ENCODE assay signal across 8 mouse cellular contexts in genomic region chr11:20829056-20829686, GRCm38 (mm10). TPM values are rescaled to one million over a fixed set of nuclear protein-coding genes. Genes with fewer than 3 reads are reported as not detected.
A peak's percentile ranks its signal among the peaks of the same experiment; 100 is the strongest.
DNase-seq lines count a peak whose midpoint lies in the region; ATAC-seq and TF ChIP-seq lines count a peak whose summit lies in the region.

No protein-coding gene starts in this region.

- peak overlapping the region; percentile 96; the same call in 1 of the 2 replicates for H3K27ac ChIP-seq in heart, adult 2 months
- no peak overlapping the region for H3K27ac ChIP-seq in embryonic facial prominence, embryonic 10.5 days (replicated peaks)

- no peaks in the 10 kb centered on the region for H3K79me2 ChIP-seq in heart, adult 2 months (replicated peaks; ENCODE audit: control insufficient read depth, insufficient read depth, low read length)

- no peak for TF ChIP-seq EP300 in heart, adult 2 months (IDR thresholded peaks at IDR 0.05; ENCODE audit: insufficient read depth, low read depth, low read length)

- 69% methylated on average over 9 of the region's 9 CpGs for WGBS in heart, adult 2 months
- WGBS in embryonic facial prominence, embryonic 10.5 days = 69% methylated on average over 9 of the region's 9 CpGs

- no peaks in the 10 kb centered on the region for H3K27me3 ChIP-seq in heart, adult 2 months (ENCODE audit: control insufficient read depth, insufficient read depth, low read length)
- peaks cover 27% of the 10 kb centered on the region for H3K27me3 ChIP-seq in embryonic facial prominence, embryonic 10.5 days (replicated peaks; ENCODE audit: low read depth, poor library complexity, severe bottlenecking)

- H3K4me3 ChIP-seq in heart, adult 2 months = peak overlapping the region; percentile 87; the same call in 1 of the 2 replicates
- peak overlapping the region; percentile 95 for H3K4me3 ChIP-seq in embryonic facial prominence, embryonic 10.5 days

- intact Hi-C loops in heart, adult 2 months (cut with DNase I) = no loop called here
- intact Hi-C loops in heart, postnatal 14 days (cut with DNase I) = no loop called here

- no peaks in the 10 kb centered on the region for H3K9me3 ChIP-seq in embryonic facial prominence, embryonic 10.5 days

- H3K4me1 ChIP-seq in heart, adult 2 months (ENCODE audit: control insufficient read depth, insufficient read depth, low read length) = peaks cover 6% of the 10 kb centered on the region
- H3K4me1 ChIP-seq in embryonic facial prominence, embryonic 10.5 days = peaks cover 34% of the 10 kb centered on the region

- TF ChIP-seq POLR2A in heart, adult 2 months (IDR thresholded peaks at IDR 0.05; ENCODE audit: insufficient read depth, low read depth, low read length) = no peak

- no peak overlapping the region for H3K9ac ChIP-seq in heart, adult 2 months (ENCODE audit: low read depth, low read length)

- TF ChIP-seq CTCF in heart, adult 2 months (IDR thresholded peaks at IDR 0.05) = no peak

- DNase-seq in heart, adult 2 months = no peak
- DNase-seq in heart, postnatal 14 days = no peak
- no peak for DNase-seq in embryonic facial prominence, embryonic 10.5 days (ENCODE audit: low spot score)
- DNase-seq in kidney, adult 8-10 months = peak; percentile 29 to 50
- peak; percentile 7 for DNase-seq in lung, postnatal 10 days
- no peak for DNase-seq in B cell, adult 2 months
- no peak for DNase-seq in adrenal gland, adult 2 months

- peaks cover 9% of the 10 kb centered on the region for H3K36me3 ChIP-seq in heart, adult 2 months (ENCODE audit: control insufficient read depth, insufficient read depth, low read length)
- peaks cover 39% of the 10 kb centered on the region for H3K36me3 ChIP-seq in embryonic facial prominence, embryonic 10.5 days (replicated peaks)

- ATAC-seq in CD4-positive, CD25-positive, alpha-beta regulatory T cell, adult 4 months = no peak

RNA-seq across cellular contexts. Expression of gene Lgalsl, which starts 1.7 kb away (rescaled TPM):
- total RNA-seq in heart, adult 2 months (2021) = 10 to 100 TPM; 31.7 to 37.9 TPM
- polyA plus RNA-seq in heart, adult 2 months (2012; rRNA removed) = 12.7 and 17.2 TPM in 2 replicates
- total RNA-seq in heart, postnatal 14 days (2021) = 10 to 100 TPM; 35.5 to 42.6 TPM
- 28.7 and 30.2 TPM in 2 replicates for polyA plus RNA-seq in embryonic facial prominence, embryonic 10.5 days (2016; fragmentation: Nextera tagmentation; extraction: Ambion mirVana)
- total RNA-seq in adrenal gland, adult 2 months (2021) = 10 to 100 TPM; 21.2 to 33.0 TPM
- polyA plus RNA-seq in adrenal gland, adult 2 months (2012; rRNA removed) = 1.8 and 2.5 TPM in 2 replicates
- polyA plus RNA-seq in CD4-positive, CD25-positive, alpha-beta regulatory T cell, adult 4 months (2017; shearing (Covaris generic)) = 1 to 10 TPM; 7.4 to 9.7 TPM

Comparison
In these comparisons a context has a peak if more than half of its experiments do, and no peak if none do; other contexts are left out.
1. DNase-seq: peak in kidney, adult 8-10 months (2 of 2) and lung, postnatal 10 days (single experiment); none in heart, adult 2 months (0 of 2), heart, postnatal 14 days (0 of 2), embryonic facial prominence, embryonic 10.5 days (single experiment), B cell, adult 2 months (0 of 2) and adrenal gland, adult 2 months (single experiment).